ENCODE assay signal across 8 mouse cellular contexts in the genomic region with DNA sequence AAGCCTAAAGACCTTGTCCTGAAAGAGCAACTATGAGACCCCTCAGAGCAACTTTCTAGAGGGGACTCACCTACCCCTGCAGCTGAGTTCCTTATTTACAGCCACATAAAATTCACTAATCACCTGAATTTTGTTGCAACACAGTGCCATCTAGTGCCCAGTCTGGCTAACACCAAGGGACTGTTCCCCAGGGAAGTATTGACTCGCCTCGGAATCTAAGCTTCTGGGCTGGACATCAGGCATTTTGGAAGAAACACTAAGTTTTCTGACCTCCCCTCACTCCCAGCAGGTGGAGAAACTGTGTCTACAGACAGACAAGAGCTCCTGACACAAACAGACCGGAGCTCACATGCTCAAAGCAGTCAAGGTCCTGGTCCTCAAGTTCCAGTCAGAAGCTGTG.
A peak's percentile ranks its signal among the peaks of the same experiment; 100 is the strongest.
DNase-seq lines count a peak whose midpoint lies in the region; ATAC-seq and TF ChIP-seq lines count a peak whose summit lies in the region.

No protein-coding gene starts in this region.

- WGBS in forebrain, embryonic 15.5 days, result 7% methylated on average over 3 of the region's 3 CpGs
- 7% methylated on average over 3 of the region's 3 CpGs for WGBS in limb, embryonic 14.5 days
- WGBS in neural tube, embryonic 12.5 days, result 10% methylated on average over 3 of the region's 3 CpGs

- H3K4me3 ChIP-seq in forebrain, embryonic 15.5 days, result no peak overlapping the region
- no peak overlapping the region for H3K4me3 ChIP-seq in limb, embryonic 14.5 days (replicated peaks; ENCODE audit: low read length)
- H3K4me3 ChIP-seq in neural tube, embryonic 12.5 days, result no peak overlapping the region

- no peaks in the 10 kb centered on the region for H3K36me3 ChIP-seq in forebrain, embryonic 15.5 days
- H3K36me3 ChIP-seq in limb, embryonic 14.5 days (ENCODE audit: control insufficient read depth, insufficient read depth, low read length), result no peaks in the 10 kb centered on the region
- no peaks in the 10 kb centered on the region for H3K36me3 ChIP-seq in neural tube, embryonic 12.5 days

- peaks cover 22% of the 10 kb centered on the region for H3K4me1 ChIP-seq in forebrain, embryonic 15.5 days
- peaks cover 5% of the 10 kb centered on the region; the same call in 1 of the 2 replicates for H3K4me1 ChIP-seq in limb, embryonic 14.5 days (ENCODE audit: control insufficient read depth, insufficient read depth, low read length)
- H3K4me1 ChIP-seq in neural tube, embryonic 12.5 days, result peaks cover 9% of the 10 kb centered on the region; the same call in 1 of the 2 replicates

- H3K9me3 ChIP-seq in forebrain, embryonic 15.5 days, result no peaks in the 10 kb centered on the region
- no peaks in the 10 kb centered on the region for H3K9me3 ChIP-seq in limb, embryonic 14.5 days (ENCODE audit: control insufficient read depth, low read length)
- no peaks in the 10 kb centered on the region for H3K9me3 ChIP-seq in neural tube, embryonic 12.5 days

- no peak overlapping the region for H3K27ac ChIP-seq in forebrain, embryonic 15.5 days (replicated peaks)
- H3K27ac ChIP-seq in limb, embryonic 14.5 days (replicated peaks; ENCODE audit: low read depth, low read length), result no peak overlapping the region
- H3K27ac ChIP-seq in neural tube, embryonic 12.5 days, result no peak overlapping the region

- peak; percentile 69; the same call in 1 of the 2 replicates for ATAC-seq in forebrain, embryonic 15.5 days (replicated peaks)
- no peak for ATAC-seq in limb, embryonic 14.5 days (ENCODE audit: low FRiP score, low read depth)
- ATAC-seq in neural tube, embryonic 12.5 days (ENCODE audit: low FRiP score, low read depth), result peak; percentile 33; the same call in 1 of the 2 replicates

- no peaks in the 10 kb centered on the region for H3K27me3 ChIP-seq in forebrain, embryonic 15.5 days
- H3K27me3 ChIP-seq in limb, embryonic 14.5 days (ENCODE audit: control insufficient read depth, insufficient read depth, low read length), result no peaks in the 10 kb centered on the region
- no peaks in the 10 kb centered on the region; the same call in 1 of the 2 replicates for H3K27me3 ChIP-seq in neural tube, embryonic 12.5 days (replicated peaks)

- no peak overlapping the region for H3K9ac ChIP-seq in forebrain, embryonic 15.5 days (replicated peaks)
- no peak overlapping the region for H3K9ac ChIP-seq in limb, embryonic 14.5 days (ENCODE audit: low read depth, low read length, severe bottlenecking)
- H3K9ac ChIP-seq in neural tube, embryonic 12.5 days, result no peak overlapping the region

- TF ChIP-seq POLR2A in limb, embryonic 14.5 days (IDR thresholded peaks at IDR 0.05; ENCODE audit: borderline replicate concordance, extremely low read depth, insufficient read depth, insufficient read length), result no peak

- no peak overlapping the region for H3K4me2 ChIP-seq in forebrain, embryonic 15.5 days (replicated peaks)
- H3K4me2 ChIP-seq in limb, embryonic 14.5 days (replicated peaks; ENCODE audit: low read depth, low read length, severe bottlenecking), result peak overlapping the region; percentile 32; the same call in 1 of the 2 replicates
- H3K4me2 ChIP-seq in neural tube, embryonic 12.5 days (replicated peaks), result no peak overlapping the region

- peak; percentile 69 for DNase-seq in left cerebral cortex, adult 18-20 months (ENCODE audit: low spot score in 2 of 2)
- no peak for DNase-seq in left cerebral cortex, adult 11 months (ENCODE audit: low spot score)
- DNase-seq in cerebellum, adult 11-12 months, result peak; percentile 70
- DNase-seq in induced T-regulatory cell, adult 2 months (ENCODE audit: low read depth), result peak; percentile 85
- DNase-seq in limb, embryonic 14.5 days (ENCODE audit: low spot score), result peak; percentile 82
- peak; percentile 18 to 33 for DNase-seq in thymus, adult 18-20 months
